Mouse (Mus musculus) brown adipose tissue, adult 24 weeks (tissue): Measurements from ENCODE around the gene Cox4i2. TPM values are rescaled to one million over a fixed set of nuclear protein-coding genes. Genes with fewer than 3 reads are reported as not detected.

Source experiments
- H3K27ac ChIP-seq: fragments of 200-500 bp; replicated peaks from 2 replicates; pipeline ENCODE4 v1.5.1; 2012; ENCODE audit warnings: low read depth, mild to moderate bottlenecking, low read length
- H3K4me1 ChIP-seq: fragments of 200-500 bp; 2 replicates; pipeline ENCODE4 v1.6.1; 2012; ENCODE audit warnings: low read length, mixed read lengths; ENCODE audit not compliant: control insufficient read depth, insufficient read depth, insufficient read length
- H3K4me3 ChIP-seq: fragments of 200-500 bp; 2 replicates; pipeline ENCODE4 v1.5.1; 2012; ENCODE audit warnings: low read depth, mild to moderate bottlenecking, low read length, moderate library complexity; ENCODE audit not compliant: insufficient read depth
- polyA plus RNA-seq: library from polyadenylated mRNA; stranded (reverse); fragments of >200 nt; gene quantifications from 2 replicates; pipeline ENCODE4 v1.2.4, GENCODE M21; 2012; ENCODE audit not compliant: missing spikeins, insufficient read depth, insufficient read length

Gene Cox4i2
- polyA plus RNA-seq, 1 experiment, result 8.7 TPM

- peak overlapping the region; percentile 49 for H3K4me3 ChIP-seq
- peaks cover 27% of the 10 kb centered on the region for H3K4me1 ChIP-seq
- H3K27ac ChIP-seq, result peak overlapping the region; percentile 100
These were observed 27.1 kb upstream of the Cox4i2 start for GRCm38 (mm10) chr2:152726751-152727335.

GRCm38 (mm10) chr2:152727795-152728510 lies 26.0 kb upstream of the Cox4i2 start:
- Histone ChIP-seq H3K4me3 (peak overlapping the region; percentile 49), H3K4me1 (peaks cover 27% of the 10 kb centered on the region), H3K27ac (peak overlapping the region; percentile 100)

- Histone ChIP-seq H3K4me3 (no peak overlapping the region), H3K4me1 (peaks cover 31% of the 10 kb centered on the region), H3K27ac (peak overlapping the region; percentile 99)
These were observed 25.4 kb upstream of the Cox4i2 start for GRCm38 (mm10) chr2:152728594-152728993.

- peak overlapping the region; percentile 99 for H3K27ac ChIP-seq
- H3K4me3 ChIP-seq, result no peak overlapping the region
- H3K4me1 ChIP-seq, result peaks cover 31% of the 10 kb centered on the region
These were observed 24.8 kb upstream of the Cox4i2 start for GRCm38 (mm10) chr2:152729013-152729635.

- peaks cover 31% of the 10 kb centered on the region for H3K4me1 ChIP-seq
- H3K4me3 ChIP-seq, result no peak overlapping the region
- H3K27ac ChIP-seq, result peak overlapping the region; percentile 99
These were observed 24.3 kb upstream of the Cox4i2 start for GRCm38 (mm10) chr2:152729636-152730020.

- peaks cover 23% of the 10 kb centered on the region for H3K4me1 ChIP-seq
- no peak overlapping the region for H3K4me3 ChIP-seq
- H3K27ac ChIP-seq, result no peak overlapping the region; the same call in 1 of the 2 replicates
These were observed 20.8 kb upstream of the Cox4i2 start for GRCm38 (mm10) chr2:152733201-152733600.

- H3K4me3 ChIP-seq, result peak overlapping the region; percentile 14; the same call in 1 of the 2 replicates
- peak overlapping the region; percentile 94 for H3K27ac ChIP-seq
- peaks cover 12% of the 10 kb centered on the region for H3K4me1 ChIP-seq
These were observed 19.5 kb upstream of the Cox4i2 start for GRCm38 (mm10) chr2:152734501-152734900.

- Histone ChIP-seq H3K4me3 (peak overlapping the region; percentile 58), H3K4me1 (peaks cover 8% of the 10 kb centered on the region), H3K27ac (peak overlapping the region; percentile 93)
These were observed 19.0 kb upstream of the Cox4i2 start for GRCm38 (mm10) chr2:152734984-152735383.

GRCm38 (mm10) chr2:152736090-152736601 lies 17.8 kb upstream of the Cox4i2 start, which contains the start of gene Id1:
Id1 (plus strand) TSS chr2:152736251.
- peaks cover 12% of the 10 kb centered on the region for H3K4me1 ChIP-seq
- peak within 1 kb of the TSS; percentile 99 for H3K27ac ChIP-seq
- H3K4me3 ChIP-seq, result peak within 1 kb of the TSS; percentile 82

- H3K4me1 ChIP-seq, result peaks cover 16% of the 10 kb centered on the region
- H3K27ac ChIP-seq, result peak overlapping the region; percentile 99
These were observed 17.2 kb upstream of the Cox4i2 start for GRCm38 (mm10) chr2:152736748-152737147.

GRCm38 (mm10) chr2:152737306-152738221 lies 16.4 kb upstream of the Cox4i2 start:
- H3K27ac ChIP-seq, result peak overlapping the region; percentile 99
- peaks cover 16% of the 10 kb centered on the region for H3K4me1 ChIP-seq
- peak overlapping the region; percentile 82 for H3K4me3 ChIP-seq

More at GRCm38 (mm10) chr2:152736748-152737147, 17.2 kb upstream of the Cox4i2 start:
- H3K4me3 ChIP-seq, result peak overlapping the region; percentile 82

- Histone ChIP-seq H3K4me3 (peak overlapping the region; percentile 82), H3K4me1 (peaks cover 14% of the 10 kb centered on the region), H3K27ac (peak overlapping the region; percentile 99)
These were observed 15.6 kb upstream of the Cox4i2 start for GRCm38 (mm10) chr2:152738341-152738740.

GRCm38 (mm10) chr2:152739031-152739841 lies 14.7 kb upstream of the Cox4i2 start:
- Histone ChIP-seq H3K27ac (peak overlapping the region; percentile 100), H3K4me1 (peaks cover 12% of the 10 kb centered on the region), H3K4me3 (peak overlapping the region; percentile 82)

- peak overlapping the region; percentile 39 for H3K4me3 ChIP-seq
- peak overlapping the region; percentile 100 for H3K27ac ChIP-seq
- peaks cover 12% of the 10 kb centered on the region for H3K4me1 ChIP-seq
These were observed 14.1 kb upstream of the Cox4i2 start for GRCm38 (mm10) chr2:152739842-152740260.
